Mouse (Mus musculus) midbrain, embryonic 12.5 days (tissue): ENCODE measurements around the gene Pax9. TPM values are rescaled to one million over a fixed set of nuclear protein-coding genes. Genes with fewer than 3 reads are reported as not detected.

ENCODE experiments used
- ATAC-seq: fragments of 200-750 bp; cut with Nextera tagmentation; 2 replicates; pipeline ENCODE4 v1.8.0; 2017; ENCODE audit warnings: low read depth, moderate TSS enrichment, moderate library complexity; ENCODE audit not compliant: low FRiP score
- H3K27ac ChIP-seq: fragments of 300-500 bp; sonication (generic); replicated peaks from 2 replicates; pipeline ENCODE4 v1.5.1; 2016; ENCODE audit warnings: mild to moderate bottlenecking
- H3K27me3 ChIP-seq: fragments of 300-500 bp; sonication (generic); 2 replicates; pipeline ENCODE4 v1.6.1; 2016; ENCODE audit warnings: mild to moderate bottlenecking
- H3K36me3 ChIP-seq: fragments of 300-500 bp; sonication (generic); 2 replicates; pipeline ENCODE4 v1.6.1; 2016
- H3K4me1 ChIP-seq: fragments of 300-500 bp; sonication (generic); 2 replicates; pipeline ENCODE4 v1.6.1; 2016
- H3K4me2 ChIP-seq: fragments of 300-500 bp; sonication (generic); replicated peaks from 2 replicates; pipeline ENCODE4 v1.6.1; 2016; ENCODE audit warnings: mild to moderate bottlenecking, moderate library complexity
- H3K4me3 ChIP-seq: fragments of 300-500 bp; sonication (generic); 2 replicates; pipeline ENCODE4 v1.5.1; 2016; ENCODE audit warnings: mild to moderate bottlenecking
- H3K9ac ChIP-seq: fragments of 300-500 bp; sonication (generic); replicated peaks from 2 replicates; pipeline ENCODE4 v1.6.1; 2016; ENCODE audit warnings: mild to moderate bottlenecking, moderate library complexity
- H3K9me3 ChIP-seq: fragments of 300-500 bp; sonication (generic); 2 replicates; pipeline ENCODE4 v1.6.1; 2016; ENCODE audit warnings: mild to moderate bottlenecking
- WGBS: fragments of 180-500 bp; shearing (Covaris S2); methylation state at CpG from one replicate; pipeline ENCODE4 v1.1.7; 2016; 5-methylcytosine and 5-hydroxymethylcytosine counted together
- polyA plus RNA-seq: library from polyadenylated mRNA; unstranded; fragments of >200 nt; fragmentation: Nextera tagmentation; extraction: Ambion mirVana; gene quantifications from 2 replicates; pipeline ENCODE4 v1.2.1, GENCODE M21; 2016

The Pax9 gene
- polyA plus RNA-seq, result 0.09 and 0.18 TPM in 2 replicates

DNA sequence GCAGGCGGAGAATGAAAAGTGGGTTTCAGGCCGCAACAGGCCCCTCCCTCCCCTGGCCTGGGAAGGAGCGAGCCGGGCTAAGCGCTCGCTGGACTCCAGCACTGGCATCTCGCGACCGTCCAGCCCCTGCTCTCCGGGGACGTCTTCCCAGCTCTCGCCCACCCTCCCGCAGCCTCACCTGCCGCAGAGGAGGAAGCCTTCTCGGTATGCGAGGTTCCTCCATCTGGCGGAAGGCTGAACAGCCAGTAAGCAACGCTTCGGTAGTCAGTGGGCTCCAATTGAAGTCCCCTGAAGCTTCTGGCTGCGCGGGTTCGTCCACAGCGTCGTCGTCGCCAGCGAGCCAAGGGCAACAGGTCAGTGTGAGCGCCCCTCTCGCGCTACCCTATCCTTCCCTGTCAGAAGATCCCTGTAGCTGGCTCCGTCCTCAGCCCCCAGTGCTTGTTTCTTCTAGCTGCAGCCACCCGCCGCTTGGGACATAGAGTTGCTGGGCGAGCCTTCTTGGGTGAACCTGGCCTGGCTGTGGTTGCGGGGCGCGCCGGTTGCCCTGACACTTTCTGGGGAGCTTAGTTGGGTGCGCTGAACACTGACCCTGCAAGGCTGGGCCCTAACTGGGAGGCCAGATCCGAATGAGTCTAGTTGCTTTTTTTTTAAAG lies at the start of gene Pax9:
Pax9 (plus strand) TSS at position 341 of the 653 bp plus-strand sequence.
- peak within 1 kb of the TSS; percentile 12; the same call in 1 of the 2 replicates for H3K4me3 ChIP-seq
- no peaks in the 10 kb centered on the region for H3K9me3 ChIP-seq
- H3K4me1 ChIP-seq, result peaks cover 20% of the 10 kb centered on the region
- no peak for ATAC-seq
- peaks cover 97% of the 10 kb centered on the region for H3K27me3 ChIP-seq
- no peaks in the 10 kb centered on the region for H3K36me3 ChIP-seq
- under 1% methylated on average over 39 of the region's 40 CpGs for WGBS
- no peak within 1 kb of the TSS for H3K9ac ChIP-seq
- no peak within 1 kb of the TSS for H3K27ac ChIP-seq
- H3K4me2 ChIP-seq, result peak within 1 kb of the TSS; percentile 14; the same call in 1 of the 2 replicates

DNA sequence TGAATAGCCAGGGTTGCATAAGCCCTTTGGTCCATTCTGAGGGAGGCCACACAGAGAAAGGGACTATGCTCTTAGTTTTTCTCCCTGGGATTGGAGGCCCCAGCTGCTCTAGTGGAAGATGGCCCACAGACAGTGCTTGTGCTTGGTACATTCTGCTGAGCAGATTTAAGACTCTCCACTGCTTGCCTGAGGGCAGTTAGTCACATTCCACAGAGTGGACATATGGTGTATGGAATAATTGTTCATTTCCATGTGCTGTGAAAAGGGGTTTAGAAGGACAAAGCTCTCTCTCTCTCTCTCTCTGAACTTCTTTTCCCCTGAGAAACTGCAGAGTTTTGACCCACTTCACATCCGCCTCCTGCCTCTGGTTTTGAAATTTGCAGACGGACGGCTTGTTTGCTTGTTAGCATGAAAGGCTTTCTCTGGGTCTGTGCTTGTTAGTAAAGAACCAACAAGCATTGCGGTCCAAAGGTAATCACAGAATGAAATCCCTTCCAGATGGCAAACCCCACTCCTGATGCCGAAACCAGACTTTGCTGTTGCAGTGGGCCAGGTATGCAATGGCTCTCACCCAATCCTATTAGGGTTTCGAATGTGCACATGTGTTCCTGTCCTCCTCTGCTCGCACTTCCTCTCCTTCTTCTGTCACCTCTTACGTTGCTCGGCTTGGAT lies 22.0 kb upstream of the Pax9 start:
- no peaks in the 10 kb centered on the region for H3K4me1 ChIP-seq
- no peaks in the 10 kb centered on the region for H3K27me3 ChIP-seq
- no peak overlapping the region for H3K9ac ChIP-seq
- no peak overlapping the region for H3K27ac ChIP-seq
- H3K36me3 ChIP-seq, result no peaks in the 10 kb centered on the region
- no peak; the same call in 1 of the 2 replicates for ATAC-seq
- no peak overlapping the region for H3K4me3 ChIP-seq
- H3K9me3 ChIP-seq, result no peaks in the 10 kb centered on the region
- no peak overlapping the region for H3K4me2 ChIP-seq
- WGBS, result 71% methylated on average over 9 of the region's 9 CpGs

DNA sequence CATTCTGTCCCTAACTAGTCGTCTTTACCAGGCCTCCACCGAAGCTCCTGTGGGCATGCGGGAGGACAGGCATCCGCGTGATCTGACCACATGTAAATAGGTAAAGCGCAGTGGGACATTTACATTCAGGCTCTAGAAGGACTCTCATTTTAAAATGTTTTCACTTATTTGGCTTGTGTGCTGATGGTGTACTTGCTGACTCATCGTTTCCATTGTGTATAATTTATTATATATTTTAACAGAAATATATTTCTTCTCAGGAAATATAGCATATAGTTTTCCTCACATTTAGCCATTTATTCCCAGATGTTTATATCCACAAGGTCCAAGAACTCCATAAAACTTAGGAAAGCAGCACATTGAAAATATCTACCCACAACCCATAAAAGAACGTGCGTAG lies 20.8 kb upstream of the Pax9 start:
- Histone ChIP-seq H3K9me3 (no peaks in the 10 kb centered on the region), H3K4me1 (no peaks in the 10 kb centered on the region), H3K9ac (no peak overlapping the region), H3K27me3 (peaks cover 4% of the 10 kb centered on the region; the same call in 1 of the 2 replicates), H3K36me3 (no peaks in the 10 kb centered on the region), H3K27ac (no peak overlapping the region), H3K4me2 (no peak overlapping the region), H3K4me3 (no peak overlapping the region)
- no peak for ATAC-seq
- WGBS, result 92% methylated on average over 9 of the region's 9 CpGs

DNA sequence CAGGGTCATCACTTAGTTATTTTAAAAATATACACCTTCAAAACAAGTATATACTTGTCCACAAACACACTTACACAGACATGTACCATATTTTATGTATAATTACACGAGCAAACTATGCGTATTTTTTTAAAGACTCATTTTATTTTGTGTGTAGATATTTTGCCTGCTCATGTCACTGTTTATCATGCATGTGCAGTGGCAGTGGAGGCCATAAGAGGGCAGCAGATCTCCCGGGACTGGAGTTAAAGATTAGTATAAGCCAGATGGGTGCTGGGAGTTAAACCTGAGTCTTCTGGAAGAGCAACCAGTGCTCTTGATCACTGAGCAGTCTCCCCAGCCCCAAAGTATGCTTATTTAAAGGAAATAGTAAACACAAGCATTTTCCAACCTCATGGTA lies 16.8 kb upstream of the Pax9 start:
- Histone ChIP-seq H3K4me3 (no peak overlapping the region), H3K9me3 (no peaks in the 10 kb centered on the region), H3K27ac (no peak overlapping the region), H3K27me3 (peaks cover 30% of the 10 kb centered on the region), H3K4me1 (no peaks in the 10 kb centered on the region), H3K9ac (no peak overlapping the region), H3K4me2 (no peak overlapping the region), H3K36me3 (no peaks in the 10 kb centered on the region)
- ATAC-seq, result no peak
- 27% methylated on average over 3 of the region's 3 CpGs for WGBS

DNA sequence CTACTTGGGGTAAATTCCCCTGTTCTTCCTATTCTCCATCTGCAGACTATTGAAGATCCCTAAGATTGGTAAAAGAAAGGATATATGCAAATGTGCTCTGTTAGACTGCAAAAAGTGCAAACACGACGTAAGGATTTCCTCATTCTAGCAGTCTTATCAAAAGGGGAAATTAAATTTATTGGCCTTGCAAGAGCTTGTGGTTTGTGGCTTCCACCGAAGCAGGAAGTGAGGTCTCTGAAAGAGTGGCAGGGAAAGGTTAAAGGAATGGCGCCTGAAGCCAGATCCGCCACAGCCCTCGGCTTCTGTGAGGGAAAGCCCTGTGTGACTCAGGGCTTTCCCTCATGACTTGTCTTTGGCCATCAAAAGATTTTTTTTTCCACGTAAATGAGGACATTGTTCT lies 13.9 kb upstream of the Pax9 start:
- Histone ChIP-seq H3K27me3 (peaks cover 59% of the 10 kb centered on the region), H3K9ac (no peak overlapping the region)
- WGBS, result 67% methylated on average over 7 of the region's 7 CpGs

DNA sequence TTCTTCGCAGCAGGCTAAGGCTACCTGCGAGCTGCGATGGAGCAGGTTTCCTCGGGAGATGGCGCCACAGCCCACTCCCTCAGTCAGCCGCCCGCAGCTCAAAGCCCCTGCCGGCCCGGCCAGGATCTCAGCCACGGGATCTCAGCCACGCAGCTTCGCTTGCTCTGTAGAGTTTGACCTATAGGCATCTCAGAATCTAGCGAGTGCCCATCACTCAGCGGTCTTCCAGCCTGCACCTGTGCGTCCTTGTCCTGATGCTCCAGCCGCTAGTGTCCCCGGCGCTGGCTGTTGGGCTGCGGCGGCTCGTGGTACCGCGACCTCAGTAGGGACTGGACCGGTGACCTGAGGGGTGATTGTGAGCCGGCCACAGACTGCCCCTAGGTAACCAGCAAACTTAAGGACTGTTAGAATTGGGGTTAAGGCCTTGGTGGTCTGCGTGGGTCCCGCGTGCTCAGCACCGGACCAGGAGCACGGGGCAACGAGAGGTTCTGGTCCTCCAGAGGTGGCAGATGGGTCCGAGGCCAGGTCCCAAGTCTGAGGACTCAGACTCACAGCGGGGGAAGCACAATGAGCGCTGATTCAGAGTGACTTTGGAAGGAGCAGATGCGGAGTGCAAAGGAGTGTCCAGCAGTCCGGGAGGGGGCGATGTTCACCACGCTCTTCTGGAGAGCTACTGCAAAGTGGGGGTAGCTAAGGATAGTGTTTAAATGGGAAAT lies 10.3 kb upstream of the Pax9 start:
- peaks cover 88% of the 10 kb centered on the region for H3K27me3 ChIP-seq
- H3K27ac ChIP-seq, result no peak overlapping the region

More for the DNA sequence above, 13.9 kb upstream of the Pax9 start:
- Histone ChIP-seq H3K4me3 (no peak overlapping the region), H3K4me1 (peaks cover 8% of the 10 kb centered on the region), H3K27ac (no peak overlapping the region), H3K4me2 (no peak overlapping the region), H3K36me3 (no peaks in the 10 kb centered on the region), H3K9me3 (no peaks in the 10 kb centered on the region)
- ATAC-seq, result no peak

DNA sequence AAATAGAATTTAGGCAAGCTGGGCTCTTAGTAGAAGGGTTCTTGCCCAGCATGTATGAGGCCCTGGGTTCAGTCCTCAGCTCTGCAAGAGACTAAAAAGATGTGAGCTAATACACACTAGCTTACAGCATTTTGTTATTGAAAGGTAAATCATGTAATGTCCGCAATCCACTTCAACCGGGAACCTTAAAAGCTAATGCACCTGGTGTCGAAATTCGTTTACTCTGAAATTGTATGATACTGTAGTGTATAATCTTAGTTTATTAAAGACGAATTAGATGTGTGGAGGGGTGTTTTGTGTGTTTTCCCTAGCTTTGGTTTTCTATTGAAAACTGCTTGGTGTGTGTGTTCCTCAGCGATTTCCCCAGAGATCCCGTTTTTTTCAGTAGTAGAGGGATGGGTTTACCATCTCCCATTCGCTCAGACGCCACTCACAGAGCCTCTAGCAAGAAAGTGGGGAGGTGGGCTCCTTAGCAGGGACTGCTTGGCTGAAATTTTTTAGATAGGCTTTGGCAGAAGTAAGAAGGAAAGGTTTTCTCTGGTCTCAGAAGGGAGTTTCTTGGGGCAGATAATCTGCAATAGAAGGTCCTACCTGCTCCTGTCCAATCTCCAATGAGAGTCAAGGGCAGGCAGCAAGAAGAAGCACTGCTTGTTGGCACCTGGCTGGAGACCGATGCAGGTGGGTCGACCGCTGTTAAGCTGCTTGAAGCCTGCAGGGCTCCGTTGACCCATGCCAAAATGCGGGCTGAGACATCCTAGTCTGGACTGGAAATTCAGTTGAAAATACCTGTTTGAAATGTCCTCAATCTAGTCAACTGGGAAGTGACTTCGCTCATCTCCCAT lies 3.7 kb upstream of the Pax9 start:
- no peak for ATAC-seq
- H3K27me3 ChIP-seq, result peaks cover 94% of the 10 kb centered on the region
- no peak overlapping the region for H3K9ac ChIP-seq
- H3K4me2 ChIP-seq, result no peak overlapping the region
- no peaks in the 10 kb centered on the region for H3K36me3 ChIP-seq
- 3% methylated on average over 15 of the region's 15 CpGs for WGBS
- H3K27ac ChIP-seq, result no peak overlapping the region
- no peaks in the 10 kb centered on the region for H3K9me3 ChIP-seq
- H3K4me3 ChIP-seq, result no peak overlapping the region
- peaks cover 10% of the 10 kb centered on the region; the same call in 1 of the 2 replicates for H3K4me1 ChIP-seq

More for the DNA sequence above, 10.3 kb upstream of the Pax9 start:
- ATAC-seq, result peak; percentile 70
- H3K4me1 ChIP-seq, result peaks cover 8% of the 10 kb centered on the region
- peak overlapping the region; percentile 44 for H3K9ac ChIP-seq
- H3K9me3 ChIP-seq, result no peaks in the 10 kb centered on the region
- peak overlapping the region; percentile 38 for H3K4me3 ChIP-seq
- peak overlapping the region; percentile 70 for H3K4me2 ChIP-seq
- no peaks in the 10 kb centered on the region for H3K36me3 ChIP-seq
- 1% methylated on average over 38 of the region's 38 CpGs for WGBS

DNA sequence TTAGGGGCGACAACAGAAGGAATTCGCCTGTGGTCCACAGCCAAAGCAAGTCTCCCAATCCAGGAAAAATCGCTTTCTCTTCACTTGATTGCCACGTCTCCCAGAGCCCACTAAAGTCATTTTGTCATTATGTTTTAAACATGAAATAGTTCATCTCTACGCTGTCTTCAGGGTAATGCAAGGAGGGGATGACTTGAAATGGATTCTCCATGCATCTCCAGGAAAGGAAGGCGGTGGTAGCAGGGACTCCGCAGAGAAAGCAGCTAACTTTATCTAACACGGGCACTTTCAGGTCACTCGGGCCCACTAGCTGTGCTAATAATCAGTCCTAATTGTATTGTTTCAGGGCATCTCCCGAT lies 3.1 kb upstream of the Pax9 start:
- Histone ChIP-seq H3K27ac (no peak overlapping the region), H3K27me3 (peaks cover 94% of the 10 kb centered on the region), H3K4me3 (no peak overlapping the region), H3K9ac (no peak overlapping the region), H3K9me3 (no peaks in the 10 kb centered on the region), H3K4me2 (no peak overlapping the region), H3K4me1 (peaks cover 10% of the 10 kb centered on the region; the same call in 1 of the 2 replicates), H3K36me3 (no peaks in the 10 kb centered on the region)
- 1% methylated on average over 10 of the region's 10 CpGs for WGBS
- no peak for ATAC-seq

DNA sequence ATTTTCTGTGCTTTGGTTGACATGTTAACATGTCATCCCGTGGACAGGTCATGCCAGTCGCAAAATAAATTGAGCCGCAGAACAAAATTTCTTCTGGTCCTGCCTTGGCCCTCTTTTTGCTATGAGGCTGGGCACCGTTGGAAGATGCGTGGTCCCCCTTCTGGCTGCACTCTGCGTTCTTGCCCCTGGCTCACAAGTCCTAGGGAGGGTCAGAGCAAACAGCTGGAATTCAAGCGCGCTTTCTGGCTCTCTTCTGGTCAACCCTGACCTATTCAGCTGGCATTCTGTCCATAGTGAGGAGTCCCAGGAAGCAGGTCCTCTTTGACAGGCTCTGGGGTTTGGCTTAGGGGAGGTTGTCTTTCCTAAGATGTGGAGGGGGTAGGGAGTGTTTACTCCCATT lies 2.6 kb upstream of the Pax9 start:
- H3K4me3 ChIP-seq, result no peak overlapping the region
- WGBS, result 3% methylated on average over 8 of the region's 8 CpGs
- no peaks in the 10 kb centered on the region for H3K36me3 ChIP-seq
- no peak overlapping the region for H3K4me2 ChIP-seq
- H3K27ac ChIP-seq, result no peak overlapping the region
- H3K27me3 ChIP-seq, result peaks cover 94% of the 10 kb centered on the region
- H3K9ac ChIP-seq, result no peak overlapping the region
- no peaks in the 10 kb centered on the region for H3K9me3 ChIP-seq
- H3K4me1 ChIP-seq, result peaks cover 10% of the 10 kb centered on the region; the same call in 1 of the 2 replicates
- ATAC-seq, result no peak

DNA sequence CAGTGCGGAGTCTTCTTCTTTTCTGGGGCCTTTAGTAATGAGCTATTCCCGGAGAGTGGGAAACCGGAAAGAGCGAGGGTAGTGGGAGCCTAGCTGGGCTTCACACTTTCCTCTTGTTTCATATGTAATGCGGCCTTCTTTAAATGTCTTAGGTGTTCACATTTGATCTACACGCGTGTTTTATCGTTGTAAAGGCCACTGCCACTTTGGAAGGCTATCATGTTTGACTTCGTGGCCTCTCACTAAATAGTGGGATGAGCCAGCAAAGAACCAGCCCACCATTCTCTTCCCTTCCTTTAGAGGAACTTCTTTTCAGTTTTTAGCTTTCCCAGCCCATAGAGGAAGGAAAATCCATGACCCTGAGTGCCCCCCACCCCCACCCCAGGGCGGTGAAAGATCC lies 2.2 kb upstream of the Pax9 start:
- Histone ChIP-seq H3K9me3 (no peaks in the 10 kb centered on the region), H3K9ac (no peak overlapping the region), H3K4me1 (peaks cover 10% of the 10 kb centered on the region; the same call in 1 of the 2 replicates), H3K4me2 (no peak overlapping the region), H3K4me3 (no peak overlapping the region), H3K36me3 (no peaks in the 10 kb centered on the region), H3K27ac (no peak overlapping the region), H3K27me3 (peaks cover 94% of the 10 kb centered on the region)
- under 1% methylated on average over 10 of the region's 10 CpGs for WGBS
- no peak for ATAC-seq

DNA sequence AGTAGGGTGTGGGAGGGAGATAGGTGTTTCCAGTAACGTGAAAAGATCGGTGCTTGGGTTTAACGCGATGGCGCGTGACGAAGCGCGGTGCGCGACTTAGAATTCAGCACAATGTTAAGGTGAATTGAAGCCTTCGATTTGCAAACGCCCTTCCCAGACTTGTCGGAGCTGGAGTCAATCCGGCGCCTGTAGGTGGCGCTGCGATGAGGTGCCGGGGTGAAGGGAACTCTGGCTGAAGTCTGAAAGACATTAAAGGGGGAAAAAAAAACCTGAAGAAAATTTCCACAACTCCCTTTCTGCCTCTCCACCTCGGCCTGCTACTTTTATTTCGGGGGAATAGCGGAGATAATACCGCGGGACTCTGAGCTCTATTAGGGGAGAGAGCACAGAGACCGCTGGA lies 1.8 kb upstream of the Pax9 start:
- Histone ChIP-seq H3K9me3 (no peaks in the 10 kb centered on the region), H3K4me1 (peaks cover 10% of the 10 kb centered on the region; the same call in 1 of the 2 replicates), H3K27me3 (peaks cover 94% of the 10 kb centered on the region), H3K9ac (no peak overlapping the region), H3K27ac (no peak overlapping the region), H3K4me2 (no peak overlapping the region), H3K36me3 (no peaks in the 10 kb centered on the region), H3K4me3 (no peak overlapping the region)
- under 1% methylated on average over 25 of the region's 25 CpGs for WGBS
- no peak for ATAC-seq
